Mouse (Mus musculus) adrenal gland (tissue): ENCODE measurements at regions not wholly inside any gene's neighbourhood (a gene's known extent, or its start where the extent isn't known, plus 50 kb on each side); places are given as distances from the start of the nearest gene placed in this dataset.

Source experiments
- intact Hi-C: fragments of 180-260 bp; cut with DNase I; formaldehyde crosslinking; loops from one replicate; pipeline ENCODE4 v1.15.1; 2025

DNA sequence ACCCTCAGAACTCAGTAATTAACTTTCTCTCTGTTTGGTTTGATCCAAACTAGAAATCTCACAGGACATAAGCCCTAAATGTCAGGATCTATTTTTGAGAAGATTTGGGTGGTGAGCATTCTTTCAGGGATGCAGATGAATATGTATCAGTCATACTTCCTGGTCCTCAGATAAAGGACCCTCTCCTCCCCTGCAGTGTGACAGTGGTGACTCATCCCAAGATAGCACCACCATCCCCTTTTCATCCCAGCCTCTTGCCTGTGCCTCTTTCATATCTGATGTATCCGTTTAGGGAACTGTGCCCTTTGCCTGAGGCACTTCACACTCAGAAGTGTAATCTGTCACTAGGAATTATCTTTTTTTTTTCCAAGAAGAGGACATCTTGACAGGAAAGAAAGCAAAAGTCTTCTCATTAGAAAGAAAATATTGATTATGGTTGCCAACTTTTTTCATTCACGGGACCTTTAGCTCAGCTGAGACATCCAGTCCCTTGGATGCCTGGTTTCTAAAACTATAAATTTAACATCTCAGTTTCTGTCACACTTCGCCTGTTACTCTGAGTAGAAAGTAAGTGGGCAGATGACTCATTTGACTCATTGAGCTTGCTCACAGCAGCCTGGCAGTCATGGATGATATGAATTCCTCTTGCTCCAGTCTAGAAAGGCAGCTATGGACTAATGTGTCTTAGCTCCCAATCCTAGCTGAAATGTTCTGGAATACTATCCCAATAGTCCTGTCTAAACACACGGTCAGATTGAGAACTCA, 284.1 kb upstream of the Mctp2 start:
- intact Hi-C loops = no loop called here

DNA sequence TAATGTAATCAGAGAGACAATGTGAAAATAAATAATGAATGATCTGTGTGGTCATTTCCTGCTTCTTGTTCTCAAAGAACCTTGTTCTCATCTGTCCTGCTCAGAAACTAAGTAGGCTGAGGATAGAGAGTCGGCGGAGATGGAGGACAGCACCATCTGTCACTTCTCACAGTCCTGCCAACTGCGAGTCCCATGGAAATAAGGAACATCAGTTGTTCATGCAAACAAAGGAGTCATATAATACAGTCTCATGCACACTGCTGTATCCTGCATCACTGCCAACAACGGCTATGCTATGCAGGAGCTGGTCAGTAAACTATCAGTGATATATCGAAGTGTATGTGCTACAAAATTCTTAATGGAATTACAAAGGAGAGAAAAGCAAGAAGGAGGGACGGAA, 285.7 kb upstream of the Mctp2 start:
- intact Hi-C loops = no loop called here

DNA sequence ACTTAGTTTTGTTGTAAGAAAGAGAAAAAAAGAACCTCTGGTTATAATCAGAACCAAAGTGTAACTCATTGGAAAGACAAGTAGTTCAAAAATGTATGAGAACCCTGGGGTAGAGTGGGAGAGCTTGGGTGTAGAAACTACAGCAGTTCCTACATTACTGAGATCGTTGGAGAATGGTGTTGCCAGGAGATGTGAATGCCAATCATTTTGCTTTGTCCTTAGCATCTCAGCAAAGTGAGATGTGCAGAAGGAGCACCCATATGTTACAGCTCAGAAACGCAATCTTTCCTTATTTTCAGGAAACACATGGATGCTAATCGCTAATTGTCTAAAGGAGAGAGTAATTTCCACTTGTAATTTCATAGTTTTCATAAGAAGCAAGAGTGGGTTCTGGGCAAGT, 286.2 kb upstream of the Mctp2 start:
- intact Hi-C loops = no loop called here

DNA sequence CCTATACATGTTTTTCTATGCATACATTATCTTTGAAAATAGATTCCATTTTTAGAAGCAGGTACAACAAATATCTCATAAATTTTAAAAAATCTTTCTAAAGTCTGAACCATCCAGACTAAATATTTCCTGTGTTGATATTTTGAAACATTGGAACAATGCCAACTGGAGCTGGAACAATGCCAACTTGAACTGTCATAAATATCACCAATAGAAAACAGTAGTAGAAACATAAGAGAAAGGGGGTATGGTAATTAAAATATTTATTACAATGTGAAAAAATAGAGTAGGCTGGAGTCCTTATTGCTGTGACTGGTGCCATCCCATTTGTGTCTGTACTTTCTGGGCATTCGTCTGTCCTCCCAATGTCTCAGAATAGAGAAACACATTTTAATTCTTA, 286.9 kb upstream of the Mctp2 start:
- intact Hi-C loops = no loop called here

DNA sequence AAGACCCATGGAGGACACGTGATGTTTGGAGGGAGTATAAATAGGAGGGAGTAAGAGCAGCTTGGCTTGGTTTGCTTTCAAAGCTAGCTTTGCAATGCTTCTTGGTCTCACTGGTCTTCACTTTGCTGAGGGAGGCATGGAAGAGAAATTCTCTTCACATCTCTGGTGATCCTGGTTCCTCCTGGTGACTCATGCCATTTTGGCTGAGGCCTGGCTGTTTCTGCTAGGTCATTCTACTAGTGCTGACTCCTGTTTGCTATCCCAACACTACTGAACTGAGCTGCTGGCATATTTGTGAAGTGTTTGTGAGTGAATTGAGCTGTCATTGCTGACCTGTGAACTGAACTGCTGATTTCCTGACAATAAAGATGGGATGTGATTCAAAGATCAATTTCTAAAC, 288.3 kb upstream of the Mctp2 start:
- intact Hi-C loops = no loop called here

DNA sequence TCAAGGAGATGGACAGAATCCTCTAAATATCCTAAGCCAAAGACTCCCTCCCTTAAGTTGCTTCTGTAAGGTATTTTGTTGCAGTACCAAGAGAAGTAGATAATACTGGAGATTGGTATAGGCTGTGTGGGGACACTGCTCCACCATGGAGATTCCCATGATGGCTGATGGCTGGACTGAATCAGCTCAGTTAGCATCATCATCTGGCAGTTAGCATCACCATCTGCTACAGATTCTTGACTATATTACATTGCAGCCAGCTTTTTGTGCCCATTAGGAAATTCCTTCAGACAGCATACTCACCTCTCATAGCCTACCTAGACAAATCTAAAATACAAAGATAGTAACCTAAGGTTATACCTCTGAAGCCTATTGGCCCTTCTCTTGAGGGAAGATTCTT, 290.6 kb upstream of the Mctp2 start:
- intact Hi-C loops = no loop called here

DNA sequence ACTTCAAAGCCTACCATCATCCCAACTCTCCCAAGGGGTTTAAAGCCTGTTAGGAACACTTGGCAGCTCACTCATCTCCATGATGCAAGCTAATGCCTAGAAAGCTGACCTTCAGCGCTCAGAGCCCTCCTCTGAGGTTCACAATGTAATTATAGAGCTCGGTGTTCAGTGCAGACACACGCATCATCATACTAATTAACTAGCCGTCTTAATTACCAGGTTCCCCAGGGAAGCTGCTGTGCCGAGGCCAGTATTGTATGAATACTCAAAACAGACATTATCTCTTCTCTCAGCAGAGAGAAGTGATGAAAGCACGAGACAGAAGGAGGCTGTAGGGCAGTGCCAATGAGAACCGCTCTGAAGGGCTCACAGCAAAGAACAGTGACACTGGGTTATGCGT, 295.5 kb upstream of the Mctp2 start:
- intact Hi-C loops = no loop called here

DNA sequence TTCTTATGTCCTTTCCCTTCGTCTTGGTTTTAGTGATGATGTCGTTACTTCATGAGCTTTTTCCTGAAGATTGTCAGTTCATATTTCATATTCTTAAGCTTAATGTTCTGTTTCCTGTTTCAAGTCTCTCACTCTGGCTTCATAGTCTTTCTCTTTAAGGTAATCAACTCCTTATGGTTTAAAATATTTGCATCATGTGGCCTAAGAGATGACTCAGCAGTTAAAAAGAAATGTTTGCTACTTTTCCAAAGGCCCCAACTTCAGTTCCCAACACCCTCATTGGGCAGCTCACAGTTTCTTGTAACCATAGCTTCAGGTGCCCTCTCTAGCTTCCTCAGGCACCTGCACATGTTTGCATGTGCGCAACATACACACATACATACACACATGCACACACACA, 303.4 kb upstream of the Mctp2 start:
- intact Hi-C loops = no loop called here

DNA sequence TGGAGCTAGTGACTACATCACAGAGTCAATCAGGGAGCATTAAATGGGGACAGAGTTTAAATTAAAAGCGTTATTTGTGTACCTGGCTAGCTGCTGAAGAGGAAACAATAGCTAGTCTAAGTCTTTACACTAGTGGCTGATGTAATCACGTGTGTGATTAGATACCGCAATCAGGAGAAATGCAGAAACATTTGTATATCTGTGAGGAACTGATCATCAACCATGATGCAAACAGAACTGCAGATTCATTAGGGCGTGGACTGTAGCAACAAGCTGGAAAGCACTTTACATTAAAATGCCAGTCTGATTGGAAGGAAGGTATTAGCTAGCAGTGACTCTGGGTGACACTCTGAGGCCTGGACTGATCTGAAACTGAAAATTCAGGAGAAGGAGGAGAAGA, 308.8 kb upstream of the Mctp2 start:
- intact Hi-C loops = no loop called here

DNA sequence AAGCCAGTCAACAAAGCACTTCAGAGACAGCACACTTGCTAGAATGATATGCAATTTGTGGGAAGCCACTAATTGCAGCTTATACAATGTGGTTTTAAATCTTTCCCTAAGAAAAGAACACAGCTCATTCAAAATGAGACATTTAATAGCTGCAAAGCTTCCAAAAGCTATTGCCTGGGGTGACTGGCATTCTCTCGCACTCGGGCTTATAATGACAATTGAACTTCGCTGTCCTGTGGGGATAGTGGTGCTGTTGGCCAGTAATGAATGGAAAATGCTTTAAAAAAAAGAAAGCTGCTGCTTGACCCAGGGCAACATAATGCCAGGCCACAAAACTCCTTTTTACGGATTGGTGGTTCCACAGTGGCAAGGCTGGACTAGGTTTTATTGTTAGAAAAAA, 321.0 kb upstream of the Mctp2 start:
- intact Hi-C loops = no loop called here

DNA sequence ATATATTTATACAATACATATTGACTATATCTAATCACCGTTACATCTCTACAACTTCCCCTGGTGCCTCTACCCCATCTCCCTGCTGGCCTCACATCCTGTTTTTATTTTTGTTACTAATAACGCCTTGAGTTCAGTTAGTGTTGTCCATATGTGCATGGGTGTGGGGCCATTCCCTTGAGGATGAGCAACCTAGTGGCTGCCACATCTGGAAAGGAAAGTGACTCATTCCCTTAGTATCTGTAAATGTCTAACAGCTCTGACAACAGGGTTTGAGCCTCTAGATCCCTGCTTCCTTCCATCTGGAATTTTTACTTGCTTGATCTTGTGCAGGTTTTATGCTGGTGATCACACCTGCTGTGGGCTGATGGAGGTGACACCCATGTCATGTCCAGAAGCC, 333.2 kb upstream of the Mctp2 start:
- intact Hi-C loops = no loop called here

DNA sequence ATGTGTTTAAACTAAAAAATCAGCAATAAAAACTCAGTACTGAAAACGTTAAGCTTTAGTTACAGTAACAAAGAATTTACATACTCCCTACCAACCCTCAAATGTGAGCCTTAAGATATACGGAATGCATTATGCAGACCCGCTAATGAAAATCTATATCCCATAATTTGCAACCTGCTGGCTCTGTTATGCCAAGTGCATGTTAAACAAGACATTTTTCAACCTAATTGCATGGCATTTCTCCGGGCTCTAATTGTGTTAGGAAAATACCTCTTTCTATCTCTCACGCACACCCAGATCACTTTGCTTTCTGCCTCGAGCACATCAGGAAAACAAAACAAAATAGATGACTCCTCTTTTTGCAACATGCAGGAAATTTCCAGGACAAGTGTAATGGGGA, 368.6 kb upstream of the Mctp2 start:
- intact Hi-C loops = no loop called here

DNA sequence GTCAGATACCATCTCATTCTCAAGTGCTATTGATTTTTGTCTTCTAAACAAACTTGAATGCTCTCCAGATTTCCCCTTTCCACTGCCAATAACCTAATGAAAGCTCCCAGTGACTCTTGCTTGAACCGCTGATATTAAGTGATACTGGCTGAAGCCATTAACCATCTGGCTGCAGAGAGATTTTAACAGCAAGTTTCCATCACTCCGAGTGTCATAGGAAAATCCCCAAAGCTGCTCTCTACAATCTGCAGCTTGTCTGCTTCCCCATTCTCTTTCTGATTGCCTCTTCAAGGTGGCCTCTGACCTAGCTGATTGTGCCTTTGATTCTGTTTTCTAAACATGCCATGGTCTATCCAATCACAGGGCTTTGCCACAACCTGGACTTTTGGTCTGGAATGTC, 379.4 kb upstream of the Mctp2 start:
- intact Hi-C loops = no loop called here

DNA sequence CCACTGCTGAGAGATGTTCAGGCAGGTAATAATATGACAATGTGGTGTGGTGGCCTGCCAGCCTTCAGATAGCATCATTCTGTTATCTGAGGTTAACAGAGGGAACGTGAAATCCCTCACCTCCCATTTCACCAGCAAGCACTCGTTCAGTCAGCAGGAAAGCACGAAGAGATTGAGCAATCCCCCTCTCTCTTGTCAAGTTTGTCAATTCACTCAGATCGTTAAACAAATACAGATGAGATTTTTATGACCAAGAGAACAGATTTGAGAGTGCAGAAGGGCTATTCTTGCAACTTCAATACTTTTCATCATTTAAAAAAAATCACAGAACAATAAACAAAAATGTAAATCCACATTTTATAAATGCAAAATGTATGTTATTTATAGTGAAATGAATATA, 380.9 kb upstream of the Mctp2 start:
- intact Hi-C loops = no loop called here

DNA sequence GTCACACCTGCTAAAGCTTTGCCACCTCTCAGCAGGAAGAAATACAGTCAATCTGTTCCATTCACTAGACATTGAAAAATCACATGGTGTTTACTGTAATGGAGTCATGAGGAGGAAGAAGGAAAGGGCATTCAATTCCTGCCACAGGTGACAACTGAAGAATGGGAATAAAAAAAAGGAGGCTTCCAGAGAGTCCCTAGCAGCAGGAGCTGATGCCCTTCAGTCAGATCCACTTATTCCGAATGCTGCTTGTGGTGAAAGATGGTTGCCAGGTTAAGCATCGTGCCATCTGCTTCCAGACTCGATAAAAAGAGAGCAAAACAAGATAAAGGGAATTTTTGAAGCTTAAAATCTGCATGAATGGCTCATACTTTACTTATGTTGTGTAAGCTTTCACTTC, 385.0 kb upstream of the Mctp2 start:
- intact Hi-C loops = no loop called here

DNA sequence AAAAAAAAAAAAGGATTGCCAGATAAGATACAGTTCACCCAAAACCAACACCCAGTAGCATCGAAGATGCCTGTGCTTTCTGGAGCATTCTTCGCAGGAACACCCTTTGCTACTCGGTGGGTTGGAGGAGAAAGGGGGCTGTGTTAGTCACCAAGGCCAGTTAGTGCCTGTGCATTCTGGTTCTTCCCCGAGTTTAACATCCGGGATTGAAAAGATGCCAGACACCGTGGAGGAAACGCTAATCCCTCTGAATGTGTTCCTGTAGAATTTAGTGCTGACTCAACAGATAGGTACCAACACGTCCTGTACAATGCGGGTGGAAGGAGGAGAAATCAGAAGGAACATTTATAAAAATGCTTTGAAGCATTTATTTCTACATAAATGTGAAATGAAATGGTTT, 385.5 kb upstream of the Mctp2 start:
- intact Hi-C loops = no loop called here

DNA sequence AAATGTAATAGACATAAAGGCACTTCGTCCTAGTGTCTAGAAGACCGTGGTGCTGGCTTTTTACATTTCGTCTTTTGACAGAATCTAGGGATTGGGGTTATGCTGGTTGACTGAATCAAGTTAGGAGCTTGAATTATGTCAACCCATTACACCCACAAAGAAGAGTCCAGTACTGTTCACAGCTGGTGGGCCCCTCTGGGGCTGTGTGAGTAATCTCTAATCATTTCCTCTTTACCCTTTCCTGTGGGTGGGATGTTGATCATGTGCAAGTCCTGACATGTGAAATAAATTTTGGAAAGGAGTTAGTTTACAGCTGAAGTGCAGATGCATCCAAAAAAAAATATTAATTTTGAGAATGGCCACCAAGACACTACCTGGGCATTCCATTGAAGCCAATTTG, 390.3 kb upstream of the Mctp2 start:
- intact Hi-C loops = no loop called here

DNA sequence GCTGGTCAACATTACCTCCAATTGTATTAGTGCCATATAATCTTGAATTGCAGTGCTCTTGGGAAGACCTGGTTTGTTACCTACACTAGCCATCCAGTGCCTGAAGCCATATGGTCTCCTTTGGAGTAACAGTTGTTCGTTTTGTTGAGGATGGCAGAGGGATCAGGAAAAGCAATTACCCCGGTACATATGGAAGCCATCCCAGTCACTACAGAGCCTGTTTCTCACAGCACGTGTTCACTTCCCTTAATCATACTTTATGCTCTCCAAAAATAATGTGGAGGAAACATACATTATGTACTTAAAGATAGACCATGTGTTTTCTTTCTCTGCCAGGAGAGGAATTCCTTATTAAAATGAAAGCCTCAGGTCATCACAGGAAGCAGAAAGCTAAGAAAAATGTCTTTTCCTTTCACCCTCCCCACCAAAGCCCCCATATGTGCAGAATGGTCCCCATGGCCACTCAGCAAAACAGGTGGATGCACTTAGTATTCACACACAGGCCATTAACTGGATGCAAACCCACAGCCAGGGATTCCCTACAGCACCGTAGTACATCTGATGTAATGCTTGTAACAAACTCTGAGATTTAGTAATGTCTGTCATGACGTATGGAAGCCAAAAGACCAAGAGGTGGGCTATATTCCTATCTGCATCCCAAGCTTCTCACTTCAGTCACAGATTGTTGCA, 397.4 kb upstream of the Mctp2 start:
- intact Hi-C loops = no loop called here

DNA sequence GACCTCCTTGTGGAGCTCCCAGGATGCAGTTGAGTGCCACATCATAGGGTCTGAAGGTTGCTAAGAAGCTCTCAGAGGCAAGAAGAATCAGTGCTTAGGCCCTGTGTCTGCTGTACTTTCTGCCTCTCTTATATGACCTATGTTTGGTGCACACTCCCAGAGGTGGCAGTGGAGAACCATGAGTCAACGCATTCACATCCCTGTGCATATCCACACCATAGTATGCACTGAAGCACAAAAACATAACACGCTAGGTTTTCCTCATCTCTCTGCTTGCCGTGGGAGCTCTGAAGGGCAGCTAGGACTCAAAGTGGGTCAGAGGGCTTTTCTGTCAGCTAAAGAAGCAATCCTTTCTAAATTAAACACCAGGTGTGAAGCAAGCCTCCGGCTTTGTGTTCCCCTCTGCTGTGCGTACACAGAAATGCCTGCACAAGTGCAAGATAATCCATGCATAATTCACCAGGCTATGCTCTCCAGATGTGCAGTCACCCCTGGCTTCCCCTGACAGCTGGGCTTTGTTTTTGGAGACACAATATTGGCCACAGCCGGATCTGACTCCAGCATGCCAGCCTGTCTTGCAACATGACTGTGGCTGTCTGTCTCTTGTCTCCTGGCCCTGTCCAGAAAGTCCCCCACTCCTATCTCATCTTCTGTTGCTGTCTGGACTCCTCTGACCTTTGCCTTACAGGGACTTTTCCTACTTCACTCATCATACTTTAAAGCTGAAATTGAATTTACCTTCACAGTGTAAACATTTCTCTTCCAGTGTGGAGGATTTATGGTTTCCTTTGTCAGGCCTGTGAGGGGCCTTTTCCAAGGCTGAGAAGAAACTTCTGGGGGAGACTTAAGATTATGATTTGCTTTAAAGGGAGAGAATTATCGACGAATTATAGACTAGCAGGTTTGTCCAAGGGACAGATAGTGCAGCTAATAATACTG, 405.1 kb upstream of the Mctp2 start:
- intact Hi-C loops = no loop called here

DNA sequence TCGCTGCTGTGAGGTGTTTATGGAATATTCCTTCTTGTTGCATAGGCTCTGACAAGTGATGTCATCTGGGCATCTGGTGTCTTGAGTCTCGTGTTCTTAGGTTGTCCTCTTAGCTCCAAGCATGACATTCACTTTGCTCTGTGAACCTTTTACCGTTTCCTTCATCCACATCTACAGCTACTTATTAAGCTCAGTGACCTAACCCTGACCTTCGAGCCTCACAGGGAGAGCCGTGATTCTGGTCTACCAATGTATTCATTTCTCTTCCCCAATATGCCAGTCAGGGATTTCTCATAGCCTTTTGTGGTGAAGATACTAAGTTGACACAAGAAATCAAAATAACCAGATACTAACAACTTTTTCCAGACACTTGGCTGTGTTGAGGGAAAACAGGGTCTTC, 409.0 kb upstream of the Mctp2 start:
- intact Hi-C loops = no loop called here

DNA sequence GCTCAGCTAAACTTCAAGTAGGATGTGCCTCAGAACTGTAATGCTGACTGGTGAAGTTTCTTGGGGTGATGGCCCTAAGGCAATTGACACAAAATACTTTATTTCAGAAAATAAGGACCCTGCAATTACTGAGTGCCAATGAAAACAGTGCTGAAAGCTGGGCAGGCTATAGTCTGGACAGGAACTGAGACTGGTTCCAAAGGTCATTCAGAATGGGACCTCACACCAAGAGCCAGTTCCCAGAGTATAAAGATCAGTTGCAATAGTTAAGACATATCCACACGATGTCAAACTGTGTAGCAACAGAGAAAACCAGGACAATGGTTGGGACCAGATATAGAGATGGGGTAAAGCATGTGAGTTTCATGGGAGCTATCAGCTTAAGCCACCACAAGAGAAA, 409.6 kb upstream of the Mctp2 start:
- intact Hi-C loops = no loop called here

DNA sequence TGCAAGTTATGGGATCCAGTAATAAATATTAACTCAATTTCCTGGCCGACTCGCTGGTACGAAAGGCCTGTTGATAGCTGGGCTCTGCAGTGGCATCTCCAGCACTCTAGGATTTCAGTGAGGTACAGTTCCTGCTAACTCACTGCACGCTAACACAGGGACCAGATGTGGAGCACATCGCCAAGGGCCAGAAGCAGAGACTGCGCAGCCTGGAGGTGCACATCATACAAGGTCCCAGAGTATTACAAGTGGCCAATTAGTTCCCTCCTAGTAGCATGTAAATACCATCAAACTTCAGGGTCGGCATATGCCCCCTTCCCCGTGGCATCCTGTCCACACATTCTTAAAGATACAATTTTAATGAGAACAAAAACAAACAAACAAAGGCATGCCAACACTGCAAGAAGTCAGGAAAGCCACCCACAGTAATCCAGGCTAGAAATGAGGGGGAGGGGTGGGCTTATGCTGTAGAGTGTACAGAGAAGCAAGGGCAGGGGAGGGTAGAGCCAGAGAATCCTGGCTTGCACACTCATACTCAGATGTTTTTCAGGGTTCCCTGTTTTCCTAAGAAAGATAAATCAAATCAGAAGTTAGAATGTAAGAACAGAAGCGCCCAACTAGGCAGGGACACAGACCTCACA, 419.9 kb upstream of the Mctp2 start:
- intact Hi-C loops = no loop called here
